Mouse (Mus musculus) ES-Bruce4 (cell line): ENCODE data around the gene Cxcl2. TPM values are rescaled to one million over a fixed set of nuclear protein-coding genes. Genes with fewer than 3 reads are reported as not detected.

Source experiments
- H3K27ac ChIP-seq: 2 replicates; pipeline ENCODE4 v1.5.1; 2012; ENCODE audit warnings: low read length, inconsistent platforms; ENCODE audit not compliant: insufficient read depth
- H3K27me3 ChIP-seq: 2 replicates; pipeline ENCODE4 v1.6.1; 2012; ENCODE audit warnings: mild to moderate bottlenecking, low read length, inconsistent platforms; ENCODE audit not compliant: control insufficient read depth, poor library complexity, insufficient read depth, severe bottlenecking
- H3K36me3 ChIP-seq: 2 replicates; pipeline ENCODE4 v1.6.1; 2012; ENCODE audit warnings: inconsistent platforms, mild to moderate bottlenecking, low read length, moderate library complexity; ENCODE audit not compliant: control insufficient read depth, poor library complexity, insufficient read depth, severe bottlenecking
- H3K4me1 ChIP-seq: one replicate; pipeline ENCODE4 v1.8.1; 2011; ENCODE audit warnings: low read length; ENCODE audit not compliant: control insufficient read depth, insufficient read depth
- H3K4me3 ChIP-seq: 2 replicates; pipeline ENCODE4 v1.5.1; 2011; ENCODE audit warnings: low read depth, mild to moderate bottlenecking, low read length
- H3K9ac ChIP-seq: 2 replicates; pipeline ENCODE4 v1.6.1; 2012; ENCODE audit warnings: low read depth, mild to moderate bottlenecking, inconsistent platforms; ENCODE audit not compliant: poor library complexity, severe bottlenecking
- H3K9me3 ChIP-seq: replicated peaks from 2 replicates; pipeline ENCODE4 v1.6.1; 2012; ENCODE audit warnings: mild to moderate bottlenecking, low read length, inconsistent platforms; ENCODE audit not compliant: control insufficient read depth, poor library complexity, insufficient read depth, severe bottlenecking
- CTCF ChIP-seq: IDR thresholded peaks from one replicate; pipeline ENCODE4 v1.8.1; 2011; ENCODE audit warnings: low read depth, low read length
- EP300 ChIP-seq: IDR thresholded peaks from 2 replicates; pipeline ENCODE4 v1.6.1; 2011; ENCODE audit warnings: low read depth, low read length; ENCODE audit not compliant: insufficient read depth
- POLR2A ChIP-seq: IDR thresholded peaks from one replicate; pipeline ENCODE4 v1.8.1; 2011; ENCODE audit warnings: low read length; ENCODE audit not compliant: insufficient read depth
- polyA plus RNA-seq: library from polyadenylated mRNA; stranded (reverse); fragments of >200 nt; gene quantifications from 2 replicates; pipeline ENCODE4 v1.2.4, GENCODE M21; 2011; ENCODE audit warnings: low read depth; ENCODE audit not compliant: missing spikeins, insufficient read depth, insufficient read length

Cxcl2 gene
- polyA plus RNA-seq, 1 experiment, result not detected

GRCm38 (mm10) chr5:90880335-90880850 lies 23.3 kb upstream of the Cxcl2 start:
- Histone ChIP-seq H3K27me3 (no peaks in the 10 kb centered on the region), H3K9me3 (no peaks in the 10 kb centered on the region), H3K9ac (no peak overlapping the region), H3K36me3 (no peaks in the 10 kb centered on the region), H3K27ac (no peak overlapping the region), H3K4me3 (no peak overlapping the region), H3K4me1 (no peaks in the 10 kb centered on the region)
- no peak for TF ChIP-seq EP300
- no peak for TF ChIP-seq CTCF
- no peak for TF ChIP-seq POLR2A

- Histone ChIP-seq H3K27me3 (no peaks in the 10 kb centered on the region), H3K9me3 (no peaks in the 10 kb centered on the region), H3K27ac (no peak overlapping the region), H3K9ac (no peak overlapping the region), H3K36me3 (no peaks in the 10 kb centered on the region), H3K4me3 (no peak overlapping the region), H3K4me1 (no peaks in the 10 kb centered on the region)
- TF ChIP-seq POLR2A, result no peak
- no peak for TF ChIP-seq EP300
- no peak for TF ChIP-seq CTCF
Measured at GRCm38 (mm10) chr5:90881021-90881420, 22.6 kb upstream of the Cxcl2 start.

GRCm38 (mm10) chr5:90881682-90882081 lies 22.0 kb upstream of the Cxcl2 start:
- no peaks in the 10 kb centered on the region for H3K27me3 ChIP-seq
- no peaks in the 10 kb centered on the region for H3K4me1 ChIP-seq
- no peaks in the 10 kb centered on the region for H3K9me3 ChIP-seq
- TF ChIP-seq CTCF (no peak), POLR2A (no peak), EP300 (no peak)
- H3K27ac ChIP-seq, result no peak overlapping the region
- H3K4me3 ChIP-seq, result no peak overlapping the region
- no peak overlapping the region for H3K9ac ChIP-seq
- H3K36me3 ChIP-seq, result no peaks in the 10 kb centered on the region

- Histone ChIP-seq H3K9me3 (no peaks in the 10 kb centered on the region), H3K27ac (no peak overlapping the region), H3K36me3 (no peaks in the 10 kb centered on the region), H3K9ac (no peak overlapping the region), H3K4me3 (no peak overlapping the region), H3K27me3 (no peaks in the 10 kb centered on the region), H3K4me1 (no peaks in the 10 kb centered on the region)
- TF ChIP-seq CTCF, result no peak
- no peak for TF ChIP-seq POLR2A
Measured at GRCm38 (mm10) chr5:90882146-90882545, 21.5 kb upstream of the Cxcl2 start.

GRCm38 (mm10) chr5:90884628-90885242 lies 18.9 kb upstream of the Cxcl2 start:
- no peak overlapping the region for H3K4me3 ChIP-seq
- no peaks in the 10 kb centered on the region for H3K27me3 ChIP-seq
- no peaks in the 10 kb centered on the region for H3K36me3 ChIP-seq
- H3K4me1 ChIP-seq, result no peaks in the 10 kb centered on the region
- no peak overlapping the region for H3K27ac ChIP-seq
- H3K9ac ChIP-seq, result no peak overlapping the region
- no peaks in the 10 kb centered on the region for H3K9me3 ChIP-seq
- TF ChIP-seq EP300, result no peak
- TF ChIP-seq POLR2A, result no peak
- TF ChIP-seq CTCF, result no peak

GRCm38 (mm10) chr5:90888661-90889060 lies 15.0 kb upstream of the Cxcl2 start:
- TF ChIP-seq POLR2A (no peak), CTCF (no peak), EP300 (no peak)
- Histone ChIP-seq H3K9me3 (0 out of 2 replicates have a peak, but pooled peaks cover 3% of the 10 kb centered on the region), H3K27me3 (no peaks in the 10 kb centered on the region), H3K9ac (no peak overlapping the region), H3K4me3 (no peak overlapping the region), H3K4me1 (no peaks in the 10 kb centered on the region), H3K27ac (no peak overlapping the region), H3K36me3 (no peaks in the 10 kb centered on the region)
